Mouse (Mus musculus) bone marrow, adult 2 months (tissue): Measurements from ENCODE around the gene Ptpa. TPM values are rescaled to one million over a fixed set of nuclear protein-coding genes. Genes with fewer than 3 reads are reported as not detected.

ENCODE experiments used
- H3K27ac ChIP-seq: fragments of 200-500 bp; 2 replicates; pipeline ENCODE4 v1.5.1; 2012; ENCODE audit warnings: low read depth, mild to moderate bottlenecking, control low read depth, inconsistent platforms, low read length; ENCODE audit not compliant: control insufficient read depth, poor library complexity, insufficient read depth
- H3K4me1 ChIP-seq: fragments of 200-500 bp; 2 replicates; pipeline ENCODE4 v1.6.1; 2011; ENCODE audit warnings: low read length; ENCODE audit not compliant: control insufficient read depth, insufficient read depth
- H3K4me3 ChIP-seq: fragments of 200-500 bp; replicated peaks from 2 replicates; pipeline ENCODE3; 2011; ENCODE audit warnings: mild to moderate bottlenecking, low read depth, low read length, control low read depth; ENCODE audit not compliant: control insufficient read depth
- CTCF ChIP-seq: fragments of 200-500 bp; IDR thresholded peaks from 2 replicates; pipeline ENCODE4 v1.5.1; 2011; ENCODE audit warnings: low read length, control low read depth; ENCODE audit not compliant: control insufficient read depth, insufficient read depth
- POLR2A ChIP-seq: fragments of 200-500 bp; IDR thresholded peaks from 2 replicates; pipeline ENCODE4 v1.6.1; 2011; ENCODE audit warnings: low read depth, mild to moderate bottlenecking, control low read depth, low read length, borderline replicate concordance; ENCODE audit not compliant: control insufficient read depth
- WGBS: fragments of 180-500 bp; shearing (Covaris S2); methylation state at CpG from one replicate; pipeline ENCODE4 v1.1.7; 2018; 5-methylcytosine and 5-hydroxymethylcytosine counted together
- polyA plus RNA-seq: library from polyadenylated mRNA; stranded (reverse); fragments of >200 nt; gene quantifications from 2 replicates; pipeline ENCODE4 v1.2.4, GENCODE M21; 2011; ENCODE audit warnings: low replicate concordance; ENCODE audit not compliant: missing spikeins, insufficient read depth, insufficient read length

Gene Ptpa
- polyA plus RNA-seq, 1 experiment = 273 TPM

DNA sequence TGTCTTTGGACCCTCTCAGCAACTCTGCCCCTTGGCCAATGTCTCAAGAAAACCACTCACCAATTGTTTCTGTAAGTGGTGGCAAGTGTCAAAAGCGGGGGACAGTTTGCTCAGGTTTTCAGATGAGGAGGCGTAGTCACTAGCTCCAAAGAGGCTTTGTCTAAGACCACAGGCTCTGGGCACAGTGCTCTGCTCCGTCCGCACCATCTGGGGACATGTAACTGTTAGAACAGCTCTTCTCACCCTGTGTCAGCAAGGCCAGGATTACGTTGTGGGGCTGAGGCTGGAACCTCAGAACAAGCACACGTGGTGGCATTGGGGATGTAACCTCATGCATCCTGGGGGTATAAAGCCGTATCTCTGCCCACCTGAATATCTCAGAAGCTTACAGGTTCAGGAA lies 59.6 kb downstream of the Ptpa start:
- no peaks in the 10 kb centered on the region for H3K4me1 ChIP-seq

DNA sequence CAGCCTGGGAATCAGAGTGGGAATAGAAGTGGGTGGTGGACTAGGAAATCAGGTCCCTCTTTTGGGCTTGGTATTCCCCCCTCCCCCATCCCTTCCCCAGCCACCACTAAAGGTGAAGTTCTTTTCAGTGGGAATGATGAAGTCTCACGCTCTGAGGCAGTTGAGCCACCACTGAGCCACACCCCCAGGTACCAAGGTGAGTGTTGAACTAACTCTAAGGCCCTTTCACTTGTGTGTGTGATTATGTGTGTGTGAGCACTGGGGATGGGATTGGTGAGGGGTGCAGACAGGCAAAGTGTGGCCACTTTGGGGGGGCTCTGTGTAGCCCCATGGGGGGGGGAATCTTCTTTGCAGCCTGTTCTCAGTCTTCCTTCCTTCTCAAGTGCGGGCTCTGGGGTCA lies 60.4 kb downstream of the Ptpa start:
- no peak for TF ChIP-seq POLR2A
- TF ChIP-seq CTCF = no peak
- 73% methylated on average over 2 of the region's 2 CpGs for WGBS
- Histone ChIP-seq H3K4me1 (no peaks in the 10 kb centered on the region), H3K27ac (no peak overlapping the region), H3K4me3 (no peak overlapping the region)

More for the DNA sequence above, 59.6 kb downstream of the Ptpa start:
- 80% methylated on average over 7 of the region's 7 CpGs for WGBS
- Histone ChIP-seq H3K27ac (no peak overlapping the region), H3K4me3 (no peak overlapping the region)
- TF ChIP-seq POLR2A = no peak
- TF ChIP-seq CTCF = no peak

DNA sequence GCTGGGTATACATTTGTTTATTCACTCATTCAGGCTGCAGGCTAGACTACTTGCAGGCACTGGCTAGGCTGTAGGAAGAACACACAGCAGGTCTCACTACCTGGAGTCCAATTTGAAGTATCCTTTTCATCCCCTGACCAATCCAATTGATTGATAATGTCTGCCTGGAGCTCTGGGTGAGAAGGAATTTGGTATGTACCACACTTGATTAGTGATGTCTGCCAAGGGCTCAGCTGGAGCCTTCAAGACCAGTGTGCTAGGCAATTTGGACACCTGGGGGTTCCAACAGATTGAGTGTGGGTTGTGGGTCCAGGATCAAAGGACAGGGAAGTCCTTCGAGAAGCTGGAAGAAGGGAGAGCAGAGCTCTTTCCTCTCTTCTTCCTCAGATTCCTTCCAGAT lies 62.7 kb downstream of the Ptpa start:
- no peak overlapping the region for H3K27ac ChIP-seq
- no peaks in the 10 kb centered on the region for H3K4me1 ChIP-seq
- 70% methylated on average over 1 of the region's 1 CpGs for WGBS
- H3K4me3 ChIP-seq = no peak overlapping the region
- TF ChIP-seq CTCF (no peak), POLR2A (no peak)

DNA sequence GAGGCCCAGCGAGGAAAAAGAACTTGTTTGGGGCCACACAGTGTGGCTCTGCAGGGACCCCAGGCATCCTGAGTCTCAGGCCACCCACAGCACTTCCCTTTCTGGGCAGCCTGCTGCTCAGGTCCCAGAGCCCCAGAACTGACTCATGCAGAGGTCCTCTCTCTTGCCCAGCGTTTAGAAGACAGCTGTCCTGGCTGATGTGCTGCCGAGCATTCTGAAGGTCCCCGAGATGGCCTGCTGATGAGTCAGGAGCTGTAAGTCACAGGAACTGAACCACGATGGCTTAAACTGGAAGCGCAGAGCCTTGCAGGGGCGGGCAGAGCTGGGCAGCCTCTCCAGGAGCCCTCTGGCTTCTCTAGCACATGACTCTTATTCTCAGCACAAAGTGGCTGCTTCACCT lies 71.8 kb downstream of the Ptpa start:
- Histone ChIP-seq H3K4me1 (no peaks in the 10 kb centered on the region; the same call in 1 of the 2 replicates), H3K27ac (no peak overlapping the region), H3K4me3 (no peak overlapping the region)
- no peak for TF ChIP-seq POLR2A
- no peak for TF ChIP-seq CTCF
- 6% methylated on average over 7 of the region's 7 CpGs for WGBS

DNA sequence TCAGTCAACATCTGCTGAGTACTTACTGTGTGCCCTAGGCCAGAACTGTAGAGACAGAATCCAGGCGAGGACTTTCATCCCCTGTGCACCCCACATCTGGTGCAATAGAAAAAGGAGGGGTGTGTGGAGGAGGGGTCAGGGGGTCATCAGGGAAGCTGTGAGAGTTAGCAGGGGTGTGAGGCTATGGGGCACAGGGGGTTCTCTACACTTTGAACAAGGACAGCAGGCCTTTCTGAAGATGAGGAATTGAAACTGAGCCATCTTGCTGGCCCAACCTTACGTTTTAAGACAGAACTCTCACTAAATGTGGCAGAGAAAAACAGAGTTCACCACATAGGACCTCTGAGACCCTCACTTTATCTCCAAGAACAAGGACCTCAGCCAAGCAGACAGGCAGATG lies 74.5 kb downstream of the Ptpa start:
- H3K4me1 ChIP-seq = no peaks in the 10 kb centered on the region; the same call in 1 of the 2 replicates
- 57% methylated on average over 2 of the region's 2 CpGs for whole genome bisulfite sequencing
- no peak overlapping the region for H3K4me3 ChIP-seq
- H3K27ac ChIP-seq = no peak overlapping the region
- no peak for TF ChIP-seq CTCF
- TF ChIP-seq POLR2A = no peak

DNA sequence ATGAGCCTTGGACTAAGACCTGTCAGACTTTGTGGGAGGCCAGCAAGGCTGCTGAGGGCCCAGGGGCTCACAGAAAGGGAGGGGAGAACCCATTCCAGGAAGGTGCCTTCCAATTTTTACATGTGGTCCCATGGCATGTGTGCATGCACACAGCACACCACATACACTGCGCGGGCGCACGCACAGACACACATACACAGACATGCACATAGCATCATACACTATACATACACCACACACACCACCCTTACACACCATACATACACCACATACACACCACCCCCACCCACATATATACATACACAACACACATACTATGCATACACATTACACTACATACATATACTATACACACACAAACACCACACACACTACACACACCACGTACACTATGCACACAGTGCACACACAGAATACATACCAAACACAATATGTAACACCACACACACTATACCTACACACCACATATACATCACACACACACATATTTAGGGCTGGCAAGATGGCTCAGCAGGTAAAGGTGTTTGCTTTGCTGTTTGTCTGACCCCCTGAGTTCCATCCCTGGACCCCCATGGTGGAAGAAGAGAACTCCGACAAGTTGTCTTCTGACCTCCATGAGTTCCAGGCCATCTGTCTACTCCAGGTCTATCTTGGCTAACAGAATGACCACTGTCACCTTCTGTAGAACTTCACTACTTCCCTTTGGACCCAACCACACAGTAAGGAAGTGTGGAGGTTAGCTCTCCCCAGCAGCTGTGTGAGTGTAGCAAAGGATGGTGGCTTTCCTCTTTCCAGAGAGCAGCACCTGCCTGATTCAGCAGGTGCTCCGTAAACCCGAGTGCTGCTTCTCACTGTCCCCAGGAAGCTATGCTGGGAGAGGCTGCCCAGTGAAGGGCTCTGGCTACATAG lies 79.4 kb downstream of the Ptpa start:
- WGBS = 76% methylated on average over 8 of the region's 8 CpGs
- Histone ChIP-seq H3K27ac (no peak overlapping the region), H3K4me1 (no peaks in the 10 kb centered on the region; the same call in 1 of the 2 replicates), H3K4me3 (no peak overlapping the region)
- TF ChIP-seq CTCF (no peak), POLR2A (no peak)

DNA sequence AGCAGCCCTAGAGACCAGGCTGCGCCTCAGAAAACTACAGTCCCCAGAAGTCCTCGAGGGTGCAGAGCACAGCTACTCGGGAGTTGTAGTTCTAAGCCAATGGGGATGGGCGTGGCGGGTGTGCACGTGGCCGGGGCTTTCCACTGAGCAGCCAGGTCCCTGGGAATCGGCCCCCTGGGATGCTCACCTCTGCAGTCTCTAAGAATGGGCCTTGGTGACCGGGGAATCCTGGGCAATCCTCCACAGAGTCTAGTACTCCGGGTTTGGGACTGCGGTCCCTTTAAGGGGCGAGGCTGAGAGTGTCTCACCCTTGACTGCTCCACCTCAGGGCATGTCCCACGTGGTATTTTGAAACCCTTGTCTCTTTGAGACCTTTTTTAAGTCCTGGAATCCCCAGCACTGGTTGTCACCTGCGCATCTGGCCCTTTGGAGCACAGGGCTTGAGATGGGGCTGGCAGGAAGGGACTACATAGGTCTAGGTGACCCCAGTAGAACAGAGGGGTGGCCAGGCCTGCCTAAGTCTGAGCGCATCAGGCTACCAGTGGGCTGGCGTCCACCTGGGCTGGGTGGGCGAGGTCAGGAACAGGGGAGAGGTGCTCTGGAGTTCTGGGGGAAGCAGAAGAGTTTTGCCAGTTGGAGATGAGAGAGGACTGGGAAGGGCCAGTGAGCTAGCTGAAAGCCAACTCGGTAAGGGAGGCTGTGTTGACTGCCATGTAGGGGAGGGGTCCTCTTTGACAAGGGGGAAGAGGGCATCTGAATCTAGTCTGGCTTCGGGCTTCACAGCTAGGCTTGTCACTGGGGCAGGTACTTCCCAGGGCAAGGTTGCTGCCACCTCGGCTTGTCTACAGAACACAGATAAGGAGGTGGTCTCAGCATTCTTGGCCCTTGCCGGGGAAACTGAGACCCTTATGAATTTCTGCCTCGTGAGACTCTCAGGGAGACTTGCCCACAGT lies 80.3 kb downstream of the Ptpa start:
- Histone ChIP-seq H3K4me1 (no peaks in the 10 kb centered on the region), H3K4me3 (no peak overlapping the region), H3K27ac (no peak overlapping the region)
- WGBS = 33% methylated on average over 22 of the region's 22 CpGs
- TF ChIP-seq POLR2A (no peak), CTCF (no peak)

Other genes starting within 250 kb of the Ptpa start
- 4.6 and 8.6 TPM in 2 replicates for gene Endog, start 244.5 kb upstream of the Ptpa start, polyA plus RNA-seq
- gene Spout1, start 237.6 kb upstream of the Ptpa start, polyA plus RNA-seq = 11.0 and 24.6 TPM in 2 replicates
- 4.2 and 6.5 TPM in 2 replicates for gene Kyat1, start 210.2 kb upstream of the Ptpa start, polyA plus RNA-seq
- 7.1 and 11.5 TPM in 2 replicates for gene Lrrc8a, start 178.3 kb upstream of the Ptpa start, polyA plus RNA-seq
- gene Gm28035, start 175.5 kb upstream of the Ptpa start, polyA plus RNA-seq = 2.5 TPM in 1 of 2 replicates, not detected in the other
- 15.4 and 23.0 TPM in 2 replicates for gene Phyhd1, start 149.8 kb upstream of the Ptpa start, polyA plus RNA-seq
- gene Gm28038, start 135.0 kb upstream of the Ptpa start, polyA plus RNA-seq = 8.7 TPM in 1 of 2 replicates, not detected in the other
- 4.6 and 8.1 TPM in 2 replicates for gene Dolk, start 129.7 kb upstream of the Ptpa start, polyA plus RNA-seq
- gene Nup188, start 129.6 kb upstream of the Ptpa start, polyA plus RNA-seq = 9.5 and 27.3 TPM in 2 replicates
- 27.2 and 50.0 TPM in 2 replicates for gene Sh3glb2, start 56.7 kb upstream of the Ptpa start, polyA plus RNA-seq
- gene Miga2, start 51.8 kb upstream of the Ptpa start, polyA plus RNA-seq = 7.8 and 8.5 TPM in 2 replicates
- 30.0 and 40.3 TPM in 2 replicates for gene Dolpp1, start 23.8 kb upstream of the Ptpa start, polyA plus RNA-seq
- gene Crat, start 226 bp upstream of the Ptpa start, polyA plus RNA-seq = 28.6 and 37.9 TPM in 2 replicates
- gene Ier5l, start 58.2 kb downstream of the Ptpa start, polyA plus RNA-seq = 0.84 and 1.1 TPM in 2 replicates
- 1.9 TPM in 1 of 2 replicates, not detected in the other for gene Cstad, start 179.0 kb downstream of the Ptpa start, polyA plus RNA-seq